Mouse (Mus musculus) heart, adult 2 months (tissue): ENCODE data around the gene Cnbd2.

Experiments
- CTCF ChIP-seq: fragments of 200-600 bp; IDR thresholded peaks from 2 replicates; pipeline ENCODE4 v1.8.1; 2022; ENCODE audit warnings: antibody characterized with exemption, mild to moderate bottlenecking, moderate library complexity
- POLR2A ChIP-seq: fragments of 200-500 bp; IDR thresholded peaks from 2 replicates; pipeline ENCODE4 v1.6.1; 2011; ENCODE audit warnings: mild to moderate bottlenecking, low read depth, low read length, control low read depth; ENCODE audit not compliant: insufficient read depth

- no peak for TF ChIP-seq POLR2A
- TF ChIP-seq CTCF = no peak
Measured at GRCm38 (mm10) chr2:156417194-156417593, 105.1 kb downstream of the Cnbd2 start.
